Mouse (Mus musculus): ENCODE measurements around the gene Fbxl13. TPM values are rescaled to one million over a fixed set of nuclear protein-coding genes. Genes with fewer than 3 reads are reported as not detected.

The Fbxl13 gene
- polyA plus RNA-seq, 1 experiment from 2014 or later, result 0.21 TPM

DNA sequence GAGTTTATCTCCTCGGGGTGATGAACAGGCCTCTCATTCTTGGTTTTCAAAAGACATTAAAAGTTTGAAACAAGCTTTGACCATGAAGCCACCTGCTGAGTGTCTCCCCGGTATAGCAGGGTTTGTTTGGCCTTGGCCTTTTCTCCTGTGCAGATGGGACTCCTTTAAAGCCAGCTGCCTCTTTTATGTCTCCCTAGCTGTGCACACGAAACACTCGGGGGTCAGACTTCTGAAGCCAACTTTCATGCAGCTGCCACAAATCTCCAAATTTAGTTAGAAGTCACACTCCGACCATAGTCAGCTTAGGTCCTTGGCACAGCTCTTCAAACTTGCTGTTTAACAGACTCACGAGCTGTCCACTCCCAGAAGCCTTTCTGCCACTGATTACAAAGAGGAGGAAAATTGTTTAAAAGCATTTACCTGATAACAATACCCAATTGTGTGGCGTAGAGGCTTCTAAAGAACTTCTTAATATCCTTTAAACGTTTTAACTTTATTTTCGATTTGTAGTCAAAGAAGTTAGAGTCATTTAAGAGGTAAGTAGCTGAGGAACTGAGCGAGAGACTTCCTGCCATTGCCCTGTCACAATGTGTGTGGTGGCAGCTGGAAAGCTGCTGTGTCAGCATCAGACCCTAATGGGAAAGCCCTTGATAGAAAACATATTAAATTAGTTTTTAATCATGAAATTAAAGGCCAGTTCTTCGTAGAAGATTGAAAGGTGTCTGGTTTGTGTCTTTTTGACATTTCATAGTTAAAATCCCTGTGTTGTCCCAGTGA, 162.8 kb downstream of the Fbxl13 start:
- H3K27me3 ChIP-seq (ENCODE audit: control insufficient read depth, insufficient read depth, low read length), result no peaks in the 10 kb centered on the region
- no peaks in the 10 kb centered on the region for H3K36me3 ChIP-seq (ENCODE audit: control insufficient read depth, insufficient read depth, low read length)
- H3K9ac ChIP-seq (replicated peaks; ENCODE audit: low read depth, low read length), result no peak overlapping the region
- WGBS, result 31% methylated on average over 11 of the region's 11 CpGs
- no peak overlapping the region for H3K4me2 ChIP-seq (ENCODE audit: low read depth, low read length)
- H3K4me1 ChIP-seq (ENCODE audit: control insufficient read depth, insufficient read depth, low read length), result no peaks in the 10 kb centered on the region
- no peak overlapping the region for H3K4me3 ChIP-seq (ENCODE audit: low read depth, low read length)
- H3K27ac ChIP-seq (ENCODE audit: low read depth, low read length), result no peak overlapping the region
- H3K9me3 ChIP-seq (ENCODE audit: control insufficient read depth, low read length), result no peaks in the 10 kb centered on the region
- no peak for ATAC-seq (ENCODE audit: low read depth)

- Histone ChIP-seq H3K4me2 (ENCODE audit: low read depth, low read length) (no peak overlapping the region), H3K27me3 (ENCODE audit: control insufficient read depth, insufficient read depth, low read length) (no peaks in the 10 kb centered on the region), H3K36me3 (ENCODE audit: control insufficient read depth, insufficient read depth, low read length) (no peaks in the 10 kb centered on the region), H3K4me3 (ENCODE audit: low read depth, low read length) (no peak overlapping the region), H3K9me3 (ENCODE audit: control insufficient read depth, low read length) (no peaks in the 10 kb centered on the region), H3K4me1 (ENCODE audit: control insufficient read depth, insufficient read depth, low read length) (no peaks in the 10 kb centered on the region), H3K27ac (ENCODE audit: low read depth, low read length) (no peak overlapping the region), H3K9ac (replicated peaks; ENCODE audit: low read depth, low read length) (no peak overlapping the region)
- 77% methylated on average over 6 of the region's 6 CpGs for WGBS
- no peak for ATAC-seq (ENCODE audit: low read depth)
Observed at GRCm38 (mm10) chr5:21481521-21481920, 163.9 kb downstream of the Fbxl13 start.

GRCm38 (mm10) chr5:21479746-21480145, 165.7 kb downstream of the Fbxl13 start:
- no peaks in the 10 kb centered on the region for H3K9me3 ChIP-seq (ENCODE audit: control insufficient read depth, low read length)
- no peak overlapping the region for H3K4me3 ChIP-seq (ENCODE audit: low read depth, low read length)
- H3K36me3 ChIP-seq (ENCODE audit: control insufficient read depth, insufficient read depth, low read length), result no peaks in the 10 kb centered on the region
- no peaks in the 10 kb centered on the region for H3K4me1 ChIP-seq (ENCODE audit: control insufficient read depth, insufficient read depth, low read length)
- H3K27ac ChIP-seq (ENCODE audit: low read depth, low read length), result no peak overlapping the region
- 90% methylated on average over 5 of the region's 5 CpGs for WGBS
- ATAC-seq (ENCODE audit: low read depth), result no peak
- H3K9ac ChIP-seq (replicated peaks; ENCODE audit: low read depth, low read length), result no peak overlapping the region
- no peak overlapping the region for H3K4me2 ChIP-seq (ENCODE audit: low read depth, low read length)
- H3K27me3 ChIP-seq (ENCODE audit: control insufficient read depth, insufficient read depth, low read length), result no peaks in the 10 kb centered on the region

DNA sequence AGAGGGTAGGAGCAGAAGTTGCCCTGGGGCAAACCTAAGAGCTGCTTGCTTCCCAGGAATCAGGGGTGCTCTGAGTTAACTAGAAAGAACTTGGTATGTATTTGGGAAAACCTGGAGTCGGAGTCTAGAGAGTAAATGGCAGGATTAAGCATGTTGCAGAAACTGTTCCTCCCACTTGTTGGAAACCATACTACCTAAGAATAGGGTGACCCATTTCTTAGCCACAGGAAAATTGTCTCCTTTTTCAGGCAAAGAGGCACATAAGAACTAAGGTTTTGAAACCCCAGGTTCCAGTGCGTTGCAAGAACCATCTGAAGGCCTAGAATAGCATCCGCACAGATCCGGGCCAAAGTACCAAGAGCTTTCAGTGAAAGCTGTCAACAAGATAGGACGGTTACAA, 167.0 kb downstream of the Fbxl13 start:
- H3K27ac ChIP-seq (ENCODE audit: low read depth, low read length), result no peak overlapping the region
- WGBS, result 97% methylated on average over 5 of the region's 5 CpGs
- H3K4me1 ChIP-seq (ENCODE audit: control insufficient read depth, insufficient read depth, low read length), result no peaks in the 10 kb centered on the region
- no peak overlapping the region for H3K4me2 ChIP-seq (ENCODE audit: low read depth, low read length)
- no peaks in the 10 kb centered on the region for H3K9me3 ChIP-seq (ENCODE audit: control insufficient read depth, low read length)
- no peak for ATAC-seq (ENCODE audit: low read depth)
- no peak overlapping the region for H3K9ac ChIP-seq (replicated peaks; ENCODE audit: low read depth, low read length)
- no peak overlapping the region for H3K4me3 ChIP-seq (ENCODE audit: low read depth, low read length)
- no peaks in the 10 kb centered on the region for H3K36me3 ChIP-seq (ENCODE audit: control insufficient read depth, insufficient read depth, low read length)
- H3K27me3 ChIP-seq (ENCODE audit: control insufficient read depth, insufficient read depth, low read length), result no peaks in the 10 kb centered on the region

DNA sequence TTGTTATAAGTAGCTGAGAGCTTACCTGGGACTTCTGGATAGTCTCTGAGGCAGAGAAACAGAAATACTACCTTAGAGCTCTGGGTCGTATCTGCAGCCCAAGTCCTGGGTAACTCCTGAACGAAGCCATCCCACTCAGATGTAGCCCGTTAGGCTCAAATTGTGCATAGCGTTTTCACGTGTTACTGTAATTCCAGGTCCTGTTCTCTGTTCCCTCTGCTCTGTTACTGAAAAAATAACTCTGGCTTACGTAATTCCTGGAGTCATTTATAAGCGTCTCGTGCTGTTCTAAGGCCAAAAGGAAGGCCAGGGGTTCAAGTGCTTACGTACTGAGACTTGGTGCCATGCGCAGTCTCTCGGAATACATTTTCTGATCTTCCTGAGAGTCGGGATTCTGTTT, 177.3 kb downstream of the Fbxl13 start:
- H3K9ac ChIP-seq (replicated peaks; ENCODE audit: low read depth, low read length), result no peak overlapping the region
- 93% methylated on average over 12 of the region's 12 CpGs for WGBS
- no peaks in the 10 kb centered on the region for H3K9me3 ChIP-seq (ENCODE audit: control insufficient read depth, low read length)
- no peaks in the 10 kb centered on the region for H3K4me1 ChIP-seq (ENCODE audit: control insufficient read depth, insufficient read depth, low read length)
- H3K36me3 ChIP-seq (ENCODE audit: control insufficient read depth, insufficient read depth, low read length), result no peaks in the 10 kb centered on the region
- H3K27me3 ChIP-seq (ENCODE audit: control insufficient read depth, insufficient read depth, low read length), result no peaks in the 10 kb centered on the region
- H3K4me3 ChIP-seq (ENCODE audit: low read depth, low read length), result no peak overlapping the region
- no peak for ATAC-seq (ENCODE audit: low read depth)
- no peak overlapping the region for H3K4me2 ChIP-seq (ENCODE audit: low read depth, low read length)
- H3K27ac ChIP-seq (ENCODE audit: low read depth, low read length), result no peak overlapping the region

- no peak for ATAC-seq (ENCODE audit: low read depth)
- H3K4me2 ChIP-seq (ENCODE audit: low read depth, low read length), result no peak overlapping the region
- H3K27me3 ChIP-seq (ENCODE audit: control insufficient read depth, insufficient read depth, low read length), result no peaks in the 10 kb centered on the region
- H3K9me3 ChIP-seq (ENCODE audit: control insufficient read depth, low read length), result no peaks in the 10 kb centered on the region
- no peak overlapping the region for H3K9ac ChIP-seq (replicated peaks; ENCODE audit: low read depth, low read length)
- WGBS, result 79% methylated on average over 7 of the region's 7 CpGs
- no peaks in the 10 kb centered on the region for H3K4me1 ChIP-seq (ENCODE audit: control insufficient read depth, insufficient read depth, low read length)
- H3K27ac ChIP-seq (ENCODE audit: low read depth, low read length), result no peak overlapping the region
- no peaks in the 10 kb centered on the region for H3K36me3 ChIP-seq (ENCODE audit: control insufficient read depth, insufficient read depth, low read length)
- no peak overlapping the region for H3K4me3 ChIP-seq (ENCODE audit: low read depth, low read length)
Observed at GRCm38 (mm10) chr5:21467387-21467786, 178.0 kb downstream of the Fbxl13 start.

GRCm38 (mm10) chr5:21440833-21441530, 204.5 kb downstream of the Fbxl13 start:
- Histone ChIP-seq H3K4me1 (ENCODE audit: control insufficient read depth, insufficient read depth, low read length) (no peaks in the 10 kb centered on the region), H3K9me3 (ENCODE audit: control insufficient read depth, low read length) (no peaks in the 10 kb centered on the region), H3K9ac (replicated peaks; ENCODE audit: low read depth, low read length) (no peak overlapping the region), H3K27me3 (ENCODE audit: control insufficient read depth, insufficient read depth, low read length) (no peaks in the 10 kb centered on the region), H3K27ac (ENCODE audit: low read depth, low read length) (no peak overlapping the region), H3K36me3 (ENCODE audit: control insufficient read depth, insufficient read depth, low read length) (no peaks in the 10 kb centered on the region), H3K4me3 (ENCODE audit: low read depth, low read length) (no peak overlapping the region), H3K4me2 (ENCODE audit: low read depth, low read length) (no peak overlapping the region)
- WGBS, result 59% methylated on average over 8 of the region's 8 CpGs
- peak; percentile 74 for ATAC-seq (ENCODE audit: low read depth)

DNA sequence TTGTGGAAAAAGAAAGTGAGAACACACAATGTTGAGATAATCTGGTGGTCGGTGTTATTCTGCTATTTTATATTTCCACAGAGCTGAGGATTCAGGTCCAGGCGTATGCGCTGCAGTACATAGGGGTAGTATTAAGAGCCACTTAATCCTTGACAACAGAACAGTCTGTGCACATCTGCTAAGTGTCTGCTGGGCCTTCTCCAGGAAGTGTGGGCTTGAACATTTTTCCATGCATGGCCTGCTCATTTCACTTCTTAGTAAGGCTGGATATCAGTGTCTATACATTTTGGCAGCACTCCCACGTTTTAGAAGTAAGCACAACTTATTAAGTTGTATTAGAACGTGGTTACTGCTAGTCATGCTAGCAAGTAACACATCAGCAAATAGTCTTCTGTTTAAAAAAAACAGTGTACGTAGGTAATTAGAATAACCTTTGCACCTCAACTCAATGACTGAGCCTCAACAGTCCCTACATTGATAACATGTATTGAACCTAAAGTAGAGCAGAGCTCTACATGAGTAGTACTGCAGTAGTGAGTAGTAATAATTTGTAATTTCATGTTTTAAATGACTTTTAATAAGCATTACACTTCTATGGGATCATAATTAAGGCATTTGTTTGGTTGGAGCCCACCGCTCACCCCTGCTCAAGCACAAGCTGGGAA, 205.9 kb downstream of the Fbxl13 start:
- no peaks in the 10 kb centered on the region for H3K9me3 ChIP-seq (ENCODE audit: control insufficient read depth, low read length)
- 95% methylated on average over 7 of the region's 7 CpGs for WGBS
- no peaks in the 10 kb centered on the region for H3K4me1 ChIP-seq (ENCODE audit: control insufficient read depth, insufficient read depth, low read length)
- H3K4me2 ChIP-seq (ENCODE audit: low read depth, low read length), result no peak overlapping the region
- no peaks in the 10 kb centered on the region for H3K27me3 ChIP-seq (ENCODE audit: control insufficient read depth, insufficient read depth, low read length)
- no peak overlapping the region for H3K27ac ChIP-seq (ENCODE audit: low read depth, low read length)
- H3K4me3 ChIP-seq (ENCODE audit: low read depth, low read length), result no peak overlapping the region
- H3K9ac ChIP-seq (replicated peaks; ENCODE audit: low read depth, low read length), result no peak overlapping the region
- no peak for ATAC-seq (ENCODE audit: low read depth)
- no peaks in the 10 kb centered on the region for H3K36me3 ChIP-seq (ENCODE audit: control insufficient read depth, insufficient read depth, low read length)

DNA sequence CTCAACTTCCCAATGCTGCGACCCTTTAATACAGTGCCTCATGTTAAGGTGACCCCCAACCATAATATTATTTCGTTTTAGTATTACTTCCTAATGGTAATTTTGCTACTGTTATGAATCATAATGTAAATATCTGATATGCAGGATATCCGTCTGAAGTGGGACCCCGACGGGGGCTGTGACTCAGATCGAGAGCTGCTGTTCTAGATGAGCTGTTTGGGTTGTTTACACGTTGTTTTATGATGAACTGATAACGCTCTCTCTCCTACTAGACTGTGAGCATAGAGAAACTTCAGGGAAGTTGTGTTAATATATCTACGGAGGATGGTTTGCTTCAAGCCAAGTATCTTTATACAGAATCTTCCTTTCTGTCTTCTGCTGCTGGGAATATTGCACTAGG, 207.0 kb downstream of the Fbxl13 start:
- H3K9ac ChIP-seq (replicated peaks; ENCODE audit: low read depth, low read length), result no peak overlapping the region
- no peaks in the 10 kb centered on the region for H3K9me3 ChIP-seq (ENCODE audit: control insufficient read depth, low read length)
- no peaks in the 10 kb centered on the region for H3K4me1 ChIP-seq (ENCODE audit: control insufficient read depth, insufficient read depth, low read length)
- no peak overlapping the region for H3K4me2 ChIP-seq (ENCODE audit: low read depth, low read length)
- no peaks in the 10 kb centered on the region for H3K27me3 ChIP-seq (ENCODE audit: control insufficient read depth, insufficient read depth, low read length)
- no peak overlapping the region for H3K4me3 ChIP-seq (ENCODE audit: low read depth, low read length)
- no peak overlapping the region for H3K27ac ChIP-seq (ENCODE audit: low read depth, low read length)
- no peaks in the 10 kb centered on the region for H3K36me3 ChIP-seq (ENCODE audit: control insufficient read depth, insufficient read depth, low read length)
- ATAC-seq (ENCODE audit: low read depth), result no peak
- 95% methylated on average over 9 of the region's 9 CpGs for WGBS
